Mouse (Mus musculus) liver, embryonic 12.5 days (tissue): ENCODE data around the gene Gpr35. TPM values are rescaled to one million over a fixed set of nuclear protein-coding genes. Genes with fewer than 3 reads are reported as not detected.

ENCODE experiments used
- ATAC-seq: fragments of 200-750 bp; cut with Nextera tagmentation; 2 replicates; pipeline ENCODE4 v1.8.0; 2017; ENCODE audit warnings: moderate number of reproducible peaks, mild to moderate bottlenecking, moderate library complexity
- H3K27ac ChIP-seq: fragments of 300-500 bp; sonication (generic); 2 replicates; pipeline ENCODE4 v1.5.1; 2016; ENCODE audit warnings: mild to moderate bottlenecking
- H3K27me3 ChIP-seq: fragments of 300-500 bp; sonication (generic); replicated peaks from 2 replicates; pipeline ENCODE4 v1.6.1; 2016; ENCODE audit warnings: mild to moderate bottlenecking, moderate library complexity
- H3K36me3 ChIP-seq: fragments of 300-500 bp; sonication (generic); 2 replicates; pipeline ENCODE4 v1.6.1; 2016; ENCODE audit warnings: mild to moderate bottlenecking, moderate library complexity
- H3K4me1 ChIP-seq: fragments of 300-500 bp; sonication (generic); 2 replicates; pipeline ENCODE4 v1.6.1; 2016
- H3K4me2 ChIP-seq: fragments of 300-500 bp; sonication (generic); 2 replicates; pipeline ENCODE4 v1.6.1; 2016; ENCODE audit warnings: mild to moderate bottlenecking, moderate library complexity
- H3K4me3 ChIP-seq: fragments of 300-500 bp; sonication (generic); 2 replicates; pipeline ENCODE4 v1.5.1; 2016; ENCODE audit warnings: mild to moderate bottlenecking, moderate library complexity
- H3K9ac ChIP-seq: fragments of 300-500 bp; sonication (generic); 2 replicates; pipeline ENCODE4 v1.6.1; 2016; ENCODE audit warnings: mild to moderate bottlenecking, moderate library complexity
- H3K9me3 ChIP-seq: fragments of 300-500 bp; sonication (generic); replicated peaks from 2 replicates; pipeline ENCODE4 v1.6.1; 2016; ENCODE audit warnings: mild to moderate bottlenecking, moderate library complexity
- WGBS: fragments of 180-500 bp; shearing (Covaris S2); methylation state at CpG from one replicate; pipeline ENCODE4 v1.1.7; 2016; ENCODE audit not compliant: insufficient replicate concordance; 5-methylcytosine and 5-hydroxymethylcytosine counted together
- polyA plus RNA-seq: library from polyadenylated mRNA; unstranded; fragments of >200 nt; fragmentation: Nextera tagmentation; extraction: Ambion mirVana; gene quantifications from 2 replicates; pipeline ENCODE4 v1.2.1, GENCODE M21; 2016

The Gpr35 gene
- polyA plus RNA-seq, 1 experiment from 2014 or later = 0.51 TPM

- WGBS = 38% methylated on average over 8 of the region's 8 CpGs
- peaks cover 38% of the 10 kb centered on the region for H3K36me3 ChIP-seq
- peak overlapping the region; percentile 99 for H3K4me2 ChIP-seq
- peak overlapping the region; percentile 84 for H3K4me3 ChIP-seq
- peak overlapping the region; percentile 87 for H3K9ac ChIP-seq
- peaks cover 51% of the 10 kb centered on the region for H3K4me1 ChIP-seq
- 0 out of 2 replicates have a peak overlapping the region, but pooled peaks have one; percentile 85 for H3K27ac ChIP-seq
- H3K27me3 ChIP-seq = peaks cover 8% of the 10 kb centered on the region
- H3K9me3 ChIP-seq = no peaks in the 10 kb centered on the region
- ATAC-seq = no peak
Observed at GRCm38 (mm10) chr1:92911721-92912138, 38.9 kb upstream of the Gpr35 start.

- H3K9me3 ChIP-seq = no peaks in the 10 kb centered on the region
- H3K27me3 ChIP-seq = peaks cover 8% of the 10 kb centered on the region
- H3K4me3 ChIP-seq = peak overlapping the region; percentile 84; the same call in 1 of the 2 replicates
- 44% methylated on average over 1 of the region's 1 CpGs for WGBS
- H3K4me2 ChIP-seq = peak overlapping the region; percentile 99
- H3K36me3 ChIP-seq = peaks cover 43% of the 10 kb centered on the region
- no peak overlapping the region for H3K27ac ChIP-seq
- H3K9ac ChIP-seq = peak overlapping the region; percentile 87; the same call in 1 of the 2 replicates
- ATAC-seq = no peak
- peaks cover 51% of the 10 kb centered on the region for H3K4me1 ChIP-seq
Observed at GRCm38 (mm10) chr1:92912286-92912685, 38.4 kb upstream of the Gpr35 start.

GRCm38 (mm10) chr1:92914239-92914638, 36.4 kb upstream of the Gpr35 start:
- 71% methylated on average over 4 of the region's 4 CpGs for WGBS
- no peaks in the 10 kb centered on the region for H3K9me3 ChIP-seq
- no peak overlapping the region for H3K27ac ChIP-seq
- no peak for ATAC-seq
- H3K4me2 ChIP-seq = no peak overlapping the region
- H3K4me3 ChIP-seq = no peak overlapping the region
- peaks cover 6% of the 10 kb centered on the region for H3K27me3 ChIP-seq
- peaks cover 63% of the 10 kb centered on the region for H3K36me3 ChIP-seq
- no peak overlapping the region for H3K9ac ChIP-seq
- peaks cover 33% of the 10 kb centered on the region for H3K4me1 ChIP-seq

GRCm38 (mm10) chr1:92914993-92915392, 35.7 kb upstream of the Gpr35 start:
- Histone ChIP-seq H3K9me3 (no peaks in the 10 kb centered on the region), H3K36me3 (peaks cover 70% of the 10 kb centered on the region), H3K9ac (no peak overlapping the region), H3K27me3 (no peaks in the 10 kb centered on the region), H3K4me1 (peaks cover 27% of the 10 kb centered on the region), H3K4me3 (no peak overlapping the region), H3K27ac (no peak overlapping the region), H3K4me2 (no peak overlapping the region)
- ATAC-seq = no peak
- 90% methylated on average over 11 of the region's 11 CpGs for WGBS

GRCm38 (mm10) chr1:92916725-92917124, 33.9 kb upstream of the Gpr35 start:
- Histone ChIP-seq H3K4me3 (no peak overlapping the region), H3K9ac (no peak overlapping the region), H3K9me3 (no peaks in the 10 kb centered on the region), H3K4me2 (no peak overlapping the region), H3K4me1 (peaks cover 27% of the 10 kb centered on the region), H3K27me3 (no peaks in the 10 kb centered on the region), H3K36me3 (peaks cover 78% of the 10 kb centered on the region), H3K27ac (no peak overlapping the region)
- 87% methylated on average over 9 of the region's 9 CpGs for WGBS
- ATAC-seq = no peak

- Histone ChIP-seq H3K4me1 (peaks cover 12% of the 10 kb centered on the region; the same call in 1 of the 2 replicates), H3K36me3 (peaks cover 66% of the 10 kb centered on the region), H3K9ac (no peak overlapping the region), H3K27me3 (no peaks in the 10 kb centered on the region), H3K27ac (no peak overlapping the region), H3K9me3 (no peaks in the 10 kb centered on the region), H3K4me3 (no peak overlapping the region), H3K4me2 (no peak overlapping the region)
- 93% methylated on average over 11 of the region's 11 CpGs for WGBS
- ATAC-seq = peak; percentile 11; the same call in 1 of the 2 replicates
Observed at GRCm38 (mm10) chr1:92919151-92919550, 31.5 kb upstream of the Gpr35 start.

- H3K27ac ChIP-seq = no peak overlapping the region
- no peak overlapping the region for H3K4me2 ChIP-seq
- WGBS = 78% methylated on average over 12 of the region's 12 CpGs
- H3K4me3 ChIP-seq = no peak overlapping the region
- H3K4me1 ChIP-seq = peaks cover 12% of the 10 kb centered on the region; the same call in 1 of the 2 replicates
- 0 out of 2 replicates have a peak, but pooled peaks have one; percentile 25 for ATAC-seq
- H3K9me3 ChIP-seq = no peaks in the 10 kb centered on the region
- H3K9ac ChIP-seq = no peak overlapping the region
- no peaks in the 10 kb centered on the region for H3K27me3 ChIP-seq
- peaks cover 60% of the 10 kb centered on the region for H3K36me3 ChIP-seq
Observed at GRCm38 (mm10) chr1:92919775-92920174, 30.9 kb upstream of the Gpr35 start.

GRCm38 (mm10) chr1:92920474-92921200, 30.0 kb upstream of the Gpr35 start:
- Histone ChIP-seq H3K36me3 (peaks cover 51% of the 10 kb centered on the region), H3K4me3 (no peak overlapping the region), H3K27ac (no peak overlapping the region), H3K4me1 (peaks cover 12% of the 10 kb centered on the region; the same call in 1 of the 2 replicates), H3K9me3 (no peaks in the 10 kb centered on the region), H3K27me3 (no peaks in the 10 kb centered on the region), H3K9ac (no peak overlapping the region), H3K4me2 (no peak overlapping the region)
- 50% methylated on average over 7 of the region's 7 CpGs for WGBS
- 0 out of 2 replicates have a peak, but pooled peaks have one; percentile 19 for ATAC-seq

GRCm38 (mm10) chr1:92921496-92921895, 29.2 kb upstream of the Gpr35 start:
- no peak overlapping the region for H3K4me3 ChIP-seq
- H3K9ac ChIP-seq = no peak overlapping the region
- peaks cover 2% of the 10 kb centered on the region; the same call in 1 of the 2 replicates for H3K27me3 ChIP-seq
- H3K27ac ChIP-seq = no peak overlapping the region
- ATAC-seq = no peak
- H3K4me2 ChIP-seq = no peak overlapping the region
- 82% methylated on average over 4 of the region's 4 CpGs for WGBS
- peaks cover 12% of the 10 kb centered on the region; the same call in 1 of the 2 replicates for H3K4me1 ChIP-seq
- peaks cover 42% of the 10 kb centered on the region for H3K36me3 ChIP-seq
- no peaks in the 10 kb centered on the region for H3K9me3 ChIP-seq

- H3K9me3 ChIP-seq = no peaks in the 10 kb centered on the region
- H3K4me3 ChIP-seq = no peak overlapping the region
- no peak for ATAC-seq
- no peak overlapping the region for H3K27ac ChIP-seq
- 24% methylated on average over 1 of the region's 1 CpGs for WGBS
- H3K4me2 ChIP-seq = no peak overlapping the region
- H3K36me3 ChIP-seq = no peaks in the 10 kb centered on the region
- H3K27me3 ChIP-seq = peaks cover 19% of the 10 kb centered on the region; the same call in 1 of the 2 replicates
- peaks cover 10% of the 10 kb centered on the region for H3K4me1 ChIP-seq
- no peak overlapping the region for H3K9ac ChIP-seq
Observed at GRCm38 (mm10) chr1:92930171-92930706, 20.4 kb upstream of the Gpr35 start.

- H3K27ac ChIP-seq = peak overlapping the region; percentile 86
- H3K9me3 ChIP-seq = no peaks in the 10 kb centered on the region
- H3K9ac ChIP-seq = peak overlapping the region; percentile 77
- peaks cover 8% of the 10 kb centered on the region for H3K36me3 ChIP-seq
- H3K4me1 ChIP-seq = peaks cover 29% of the 10 kb centered on the region
- no peak for ATAC-seq
- H3K27me3 ChIP-seq = peaks cover 14% of the 10 kb centered on the region; the same call in 1 of the 2 replicates
- 68% methylated on average over 4 of the region's 4 CpGs for WGBS
- H3K4me3 ChIP-seq = peak overlapping the region; percentile 74
- peak overlapping the region; percentile 91 for H3K4me2 ChIP-seq
Observed at GRCm38 (mm10) chr1:92933611-92934010, 17.1 kb upstream of the Gpr35 start.

GRCm38 (mm10) chr1:92934182-92934827, 16.4 kb upstream of the Gpr35 start, which contains the start of gene Capn10:
Gene Capn10 (plus strand): TSS chr1:92934376.
- Histone ChIP-seq H3K9me3 (no peaks in the 10 kb centered on the region), H3K9ac (peak within 1 kb of the TSS; percentile 77), H3K4me1 (peaks cover 29% of the 10 kb centered on the region), H3K4me2 (peak within 1 kb of the TSS; percentile 91), H3K4me3 (peak within 1 kb of the TSS; percentile 74), H3K27me3 (peaks cover 11% of the 10 kb centered on the region; the same call in 1 of the 2 replicates), H3K36me3 (peaks cover 13% of the 10 kb centered on the region), H3K27ac (peak within 1 kb of the TSS; percentile 86)
- peak; percentile 99 for ATAC-seq
- WGBS = under 1% methylated on average over 45 of the region's 45 CpGs
